Comparison of ENCODE assay signal across 8 mouse cellular contexts in the genomic region with DNA sequence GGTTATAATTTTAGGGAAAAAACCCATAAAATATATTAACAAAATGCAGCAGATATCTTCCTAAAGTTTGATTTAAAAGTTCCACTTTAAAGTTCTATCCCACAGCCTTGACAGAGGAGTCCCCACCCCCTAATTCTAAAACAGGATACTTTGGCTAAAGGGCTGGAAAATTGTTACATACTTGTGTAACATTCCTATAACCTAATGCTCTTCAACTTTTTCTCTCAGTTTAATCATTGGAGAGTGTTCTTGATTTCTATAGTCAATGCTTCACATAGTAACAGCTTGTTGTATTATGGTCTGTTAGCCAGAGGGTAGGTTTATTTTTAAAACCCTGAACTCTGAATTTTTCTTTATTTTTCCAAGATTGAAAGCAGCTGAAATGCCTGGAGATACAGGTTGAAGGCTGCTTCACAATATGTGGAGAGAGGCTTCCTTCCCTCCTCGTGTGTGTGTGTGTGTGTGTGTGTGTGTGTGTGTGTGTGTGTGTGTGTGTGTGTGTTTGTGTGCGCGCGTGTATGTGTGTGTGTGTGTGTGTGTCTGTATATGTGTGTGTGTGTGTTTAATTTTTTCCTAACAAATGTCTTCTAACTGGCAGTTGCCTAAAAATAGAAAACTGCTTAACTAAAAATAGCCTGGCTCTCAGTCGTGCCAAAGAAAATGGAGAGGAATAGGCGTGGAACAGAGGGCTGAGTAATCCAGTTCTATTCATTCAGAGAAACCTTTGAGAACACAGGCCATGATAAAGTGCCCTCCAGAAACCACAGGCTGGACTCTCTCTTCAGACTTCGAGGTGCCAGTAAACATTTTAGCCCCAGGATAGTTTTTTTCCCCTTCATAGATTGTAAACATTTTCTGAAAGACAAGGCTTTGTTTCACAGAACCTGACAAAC.
DNase-seq lines count a peak whose midpoint lies in the region; ATAC-seq lines count a peak whose summit lies in the region.

No protein-coding gene starts in this region.

- peak overlapping the region; percentile 80 for H3K4me3 ChIP-seq in megakaryocyte, embryonic 14.5 days (replicated peaks)
- H3K4me3 ChIP-seq in limb, embryonic 13.5 days, result no peak overlapping the region
- H3K4me3 ChIP-seq in neural tube, embryonic 14.5 days (ENCODE audit: low read depth, low read length), result no peak overlapping the region

- no peak overlapping the region for H3K9ac ChIP-seq in limb, embryonic 13.5 days
- H3K9ac ChIP-seq in neural tube, embryonic 14.5 days (replicated peaks; ENCODE audit: low read depth, low read length), result no peak overlapping the region

- peaks cover 68% of the 10 kb centered on the region for H3K4me1 ChIP-seq in megakaryocyte, embryonic 14.5 days
- peaks cover 31% of the 10 kb centered on the region for H3K4me1 ChIP-seq in limb, embryonic 13.5 days
- H3K4me1 ChIP-seq in neural tube, embryonic 14.5 days (ENCODE audit: control insufficient read depth, insufficient read depth, low read length), result 0 out of 2 replicates have a peak, but pooled peaks cover 3% of the 10 kb centered on the region

- no peak for ATAC-seq in megakaryocyte, adult 5-6 weeks (ENCODE audit: poor library complexity, severe bottlenecking)
- ATAC-seq in limb, embryonic 13.5 days (ENCODE audit: low FRiP score, low read depth), result peak; percentile 71; the same call in 1 of the 2 replicates
- peak; percentile 36; the same call in 1 of the 2 replicates for ATAC-seq in neural tube, embryonic 14.5 days (ENCODE audit: low read depth)
- no peak for ATAC-seq in activated CD4-positive, CD25-positive, alpha-beta regulatory T cell, adult 4 months

- H3K36me3 ChIP-seq in megakaryocyte, embryonic 14.5 days (replicated peaks; ENCODE audit: low read length), result peaks cover 41% of the 10 kb centered on the region
- no peaks in the 10 kb centered on the region for H3K36me3 ChIP-seq in limb, embryonic 13.5 days
- H3K36me3 ChIP-seq in neural tube, embryonic 14.5 days (ENCODE audit: control insufficient read depth, insufficient read depth, low read length), result no peaks in the 10 kb centered on the region

- peak; percentile 21 for DNase-seq in cerebellum, adult 8-10 months
- peak; percentile 67 to 85 for DNase-seq in heart, adult 18-20 months
- DNase-seq in spleen, postnatal 4 days (ENCODE audit: low spot score in 2 of 2), result no peak

- H3K27ac ChIP-seq in limb, embryonic 13.5 days, result peak overlapping the region; percentile 76; the same call in 1 of the 2 replicates
- H3K27ac ChIP-seq in neural tube, embryonic 14.5 days (ENCODE audit: low read depth, low read length), result no peak overlapping the region

- no peaks in the 10 kb centered on the region for H3K27me3 ChIP-seq in megakaryocyte, embryonic 14.5 days (replicated peaks)
- no peaks in the 10 kb centered on the region for H3K27me3 ChIP-seq in limb, embryonic 13.5 days
- H3K27me3 ChIP-seq in neural tube, embryonic 14.5 days (ENCODE audit: control insufficient read depth, insufficient read depth, low read length), result no peaks in the 10 kb centered on the region

- WGBS in limb, embryonic 13.5 days, result 40% methylated on average over 7 of the region's 7 CpGs
- WGBS in neural tube, embryonic 14.5 days, result 38% methylated on average over 7 of the region's 7 CpGs

- H3K9me3 ChIP-seq in megakaryocyte, embryonic 14.5 days, result no peaks in the 10 kb centered on the region
- no peaks in the 10 kb centered on the region for H3K9me3 ChIP-seq in limb, embryonic 13.5 days
- no peaks in the 10 kb centered on the region for H3K9me3 ChIP-seq in neural tube, embryonic 14.5 days (ENCODE audit: control insufficient read depth, low read length)

- no peak overlapping the region for H3K4me2 ChIP-seq in limb, embryonic 13.5 days (replicated peaks)
- H3K4me2 ChIP-seq in neural tube, embryonic 14.5 days (ENCODE audit: low read depth, low read length), result no peak overlapping the region

Comparison
In these comparisons a context has a peak if more than half of its experiments do, and no peak if none do; other contexts are left out.
1. ATAC-seq: peak in limb, embryonic 13.5 days (single experiment) and neural tube, embryonic 14.5 days (single experiment); none in megakaryocyte, adult 5-6 weeks (single experiment) and activated CD4-positive, CD25-positive, alpha-beta regulatory T cell, adult 4 months (single experiment).
2. DNase-seq: peak in cerebellum, adult 8-10 months (single experiment) and heart, adult 18-20 months (2 of 2); none in spleen, postnatal 4 days (0 of 2).